ENCODE assay signal across 8 mouse cellular contexts in genomic region chr10:94515583-94515982, GRCm38 (mm10).
DNase-seq lines count a peak whose midpoint lies in the region; ATAC-seq lines count a peak whose summit lies in the region.

No protein-coding gene starts in this region.

- peaks cover 47% of the 10 kb centered on the region for H3K4me1 ChIP-seq in heart, embryonic 10.5 days
- H3K4me1 ChIP-seq in forebrain, embryonic 11.5 days (replicated peaks; ENCODE audit: control insufficient read depth, insufficient read depth, low read length) = peaks cover 3% of the 10 kb centered on the region; the same call in 1 of the 2 replicates
- peaks cover 38% of the 10 kb centered on the region for H3K4me1 ChIP-seq in liver, embryonic 13.5 days (replicated peaks)

- no peak for ATAC-seq in forebrain, embryonic 11.5 days (replicated peaks; ENCODE audit: low FRiP score)
- ATAC-seq in liver, embryonic 13.5 days (ENCODE audit: low read depth) = no peak

- peak overlapping the region; percentile 93 for H3K4me3 ChIP-seq in heart, embryonic 10.5 days
- peak overlapping the region; percentile 72 for H3K4me3 ChIP-seq in forebrain, embryonic 11.5 days (ENCODE audit: low read depth, low read length)
- H3K4me3 ChIP-seq in liver, embryonic 13.5 days (replicated peaks) = peak overlapping the region; percentile 69

- 1% methylated on average over 10 of the region's 10 CpGs for WGBS in heart, embryonic 10.5 days
- WGBS in forebrain, embryonic 11.5 days = under 1% methylated on average over 10 of the region's 10 CpGs
- 3% methylated on average over 10 of the region's 10 CpGs for whole genome bisulfite sequencing in liver, embryonic 13.5 days (ENCODE audit: insufficient replicate concordance)

- peak overlapping the region; percentile 97 for H3K4me2 ChIP-seq in forebrain, embryonic 11.5 days (ENCODE audit: low read depth, low read length, severe bottlenecking)
- H3K4me2 ChIP-seq in liver, embryonic 13.5 days = peak overlapping the region; percentile 90

- peak overlapping the region; percentile 94 for H3K27ac ChIP-seq in heart, embryonic 10.5 days
- no peak overlapping the region for H3K27ac ChIP-seq in forebrain, embryonic 11.5 days (ENCODE audit: low read depth, low read length)
- no peak overlapping the region for H3K27ac ChIP-seq in liver, embryonic 13.5 days

- no peaks in the 10 kb centered on the region for H3K36me3 ChIP-seq in heart, embryonic 10.5 days
- no peaks in the 10 kb centered on the region for H3K36me3 ChIP-seq in forebrain, embryonic 11.5 days (ENCODE audit: control insufficient read depth, insufficient read depth, low read length)
- H3K36me3 ChIP-seq in liver, embryonic 13.5 days = no peaks in the 10 kb centered on the region

- no peaks in the 10 kb centered on the region for H3K9me3 ChIP-seq in heart, embryonic 10.5 days
- no peaks in the 10 kb centered on the region for H3K9me3 ChIP-seq in forebrain, embryonic 11.5 days (ENCODE audit: control insufficient read depth, low read length)
- no peaks in the 10 kb centered on the region for H3K9me3 ChIP-seq in liver, embryonic 13.5 days (replicated peaks)

- peaks cover 11% of the 10 kb centered on the region; the same call in 1 of the 2 replicates for H3K27me3 ChIP-seq in heart, embryonic 10.5 days (ENCODE audit: insufficient read depth, poor library complexity, severe bottlenecking)
- H3K27me3 ChIP-seq in forebrain, embryonic 11.5 days (ENCODE audit: control insufficient read depth, insufficient read depth, low read length) = peaks cover 2% of the 10 kb centered on the region; the same call in 1 of the 2 replicates
- H3K27me3 ChIP-seq in liver, embryonic 13.5 days = peaks cover 69% of the 10 kb centered on the region

- H3K9ac ChIP-seq in forebrain, embryonic 11.5 days (ENCODE audit: low read length) = peak overlapping the region; percentile 67
- peak overlapping the region; percentile 69 for H3K9ac ChIP-seq in liver, embryonic 13.5 days

- DNase-seq in heart, embryonic 10.5 days (ENCODE audit: low spot score) = no peak
- no peak for DNase-seq in heart, postnatal 4 days
- peak; percentile 29 for DNase-seq in 3T3-L1 (ENCODE audit: low read depth, low spot score)
- DNase-seq in forebrain, embryonic 11.5 days (ENCODE audit: low spot score) = no peak
- no peak for DNase-seq in liver, embryonic 13.5 days
- no peak for DNase-seq in natural killer cell, adult 2 months (ENCODE audit: low spot score in 2 of 2)
- no peak for DNase-seq in adrenal gland, adult 2 months
- no peak for DNase-seq in urinary bladder, postnatal 25 days (ENCODE audit: low spot score)
